Mouse (Mus musculus): Measurements from ENCODE around the gene Gm21854.
"Not testable (repeated sequence)": the region's sequence is repeated elsewhere in the genome, so short reads cannot be mapped to it uniquely, and the experiment has no call there.

The Gm21854 gene

DNA sequence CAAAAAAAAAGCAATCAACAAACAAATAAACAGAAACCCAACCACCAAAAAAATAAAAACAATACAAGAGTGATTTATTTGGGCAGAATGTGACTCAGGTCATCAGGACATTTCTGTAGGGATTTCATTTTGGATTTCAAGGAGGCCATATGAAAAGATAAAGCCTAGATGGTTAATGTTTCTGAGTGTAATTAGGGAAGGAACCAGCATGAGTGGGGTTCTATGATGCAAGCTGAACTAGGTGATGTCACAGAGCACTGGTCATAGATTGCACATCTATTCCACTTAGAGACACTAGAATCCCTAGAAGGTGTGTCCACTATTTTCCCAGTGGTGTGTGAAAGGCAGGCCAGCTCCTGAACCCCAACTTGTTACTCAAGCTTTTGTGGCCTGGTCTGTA lies at the start of gene Gm21854:
Gene Gm21854 (plus strand): TSS at position 301 of the 400 bp plus-strand sequence.
- in situ Hi-C loops (cut with MboI, MseI) = not testable (repeated sequence)

All from regulatory T cell (primary cell).